Mouse (Mus musculus): ENCODE measurements around the gene Mrpl10. TPM values are rescaled to one million over a fixed set of nuclear protein-coding genes. Genes with fewer than 3 reads are reported as not detected.

Mrpl10 gene
- total RNA-seq, 4 experiments from 2014 or later = 129 to 161 (median 147) TPM

DNA sequence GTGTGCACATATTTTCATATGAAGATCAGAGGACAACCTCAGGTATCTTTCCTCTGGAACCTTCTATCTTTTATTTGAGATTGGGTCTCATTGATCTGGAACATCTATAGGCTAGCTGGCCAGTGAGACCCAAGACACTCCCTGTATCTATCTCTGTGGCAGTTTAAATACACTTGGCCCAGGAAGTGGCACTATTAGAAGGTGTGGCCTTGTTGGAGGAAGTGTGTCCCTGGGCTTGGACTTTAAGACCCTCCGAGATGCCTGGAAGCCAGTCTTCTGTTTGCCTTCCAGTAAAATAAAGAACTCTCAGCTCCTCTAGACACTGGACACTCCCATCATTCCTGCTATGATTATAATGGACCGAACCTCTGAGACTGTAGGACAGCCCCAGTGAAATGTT, 28.4 kb downstream of the Mrpl10 start:
- DNase-seq = no peak

- no peak for DNase-seq
Measured at GRCm38 (mm10) chr11:97071129-97071528, 29.8 kb downstream of the Mrpl10 start.

GRCm38 (mm10) chr11:97072533-97072932, 31.2 kb downstream of the Mrpl10 start:
- DNase-seq = no peak

GRCm38 (mm10) chr11:97074235-97074634, 32.9 kb downstream of the Mrpl10 start:
- no peak for DNase-seq

DNA sequence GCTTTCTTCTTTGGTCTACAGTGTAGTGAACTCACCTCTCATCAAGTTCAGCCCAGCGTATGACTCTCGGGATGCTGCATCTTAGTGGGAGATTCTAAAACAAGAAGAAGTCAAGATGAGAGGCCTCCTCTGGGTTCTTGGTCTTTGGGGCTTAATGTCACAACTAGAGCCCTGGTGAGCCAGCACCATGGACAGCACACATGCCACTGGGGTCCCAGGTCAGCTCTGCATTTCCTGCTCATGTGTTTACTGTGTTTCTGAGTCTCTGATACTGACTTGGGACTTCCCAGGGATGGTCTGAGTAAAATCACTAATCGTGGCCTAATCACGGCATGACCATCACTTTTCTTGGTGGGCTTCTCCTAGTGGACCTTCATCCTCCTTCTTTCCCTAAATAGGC, 37.4 kb downstream of the Mrpl10 start:
- DNase-seq = no peak

GRCm38 (mm10) chr11:97080291-97080690, 38.9 kb downstream of the Mrpl10 start:
- no peak for DNase-seq

DNA sequence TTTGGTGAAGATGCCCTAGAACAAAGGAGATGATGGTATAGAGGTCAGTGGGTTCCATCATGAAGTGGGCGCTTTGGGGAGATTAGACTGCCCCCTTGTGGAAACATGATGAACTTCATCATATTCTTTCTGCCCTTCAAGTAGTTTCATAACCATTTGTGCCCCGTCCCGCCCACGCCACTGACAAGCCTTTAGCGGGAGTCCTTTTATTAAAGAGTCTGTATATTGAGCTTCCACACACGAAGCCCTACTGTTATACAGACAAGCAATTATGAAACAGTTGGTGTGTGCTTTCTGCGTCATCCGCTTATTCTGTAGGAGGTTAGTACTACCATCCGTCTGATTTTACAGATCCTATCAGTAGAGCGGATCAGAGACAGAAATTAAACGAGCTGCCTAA, 41.6 kb downstream of the Mrpl10 start:
- no peak for DNase-seq

DNA sequence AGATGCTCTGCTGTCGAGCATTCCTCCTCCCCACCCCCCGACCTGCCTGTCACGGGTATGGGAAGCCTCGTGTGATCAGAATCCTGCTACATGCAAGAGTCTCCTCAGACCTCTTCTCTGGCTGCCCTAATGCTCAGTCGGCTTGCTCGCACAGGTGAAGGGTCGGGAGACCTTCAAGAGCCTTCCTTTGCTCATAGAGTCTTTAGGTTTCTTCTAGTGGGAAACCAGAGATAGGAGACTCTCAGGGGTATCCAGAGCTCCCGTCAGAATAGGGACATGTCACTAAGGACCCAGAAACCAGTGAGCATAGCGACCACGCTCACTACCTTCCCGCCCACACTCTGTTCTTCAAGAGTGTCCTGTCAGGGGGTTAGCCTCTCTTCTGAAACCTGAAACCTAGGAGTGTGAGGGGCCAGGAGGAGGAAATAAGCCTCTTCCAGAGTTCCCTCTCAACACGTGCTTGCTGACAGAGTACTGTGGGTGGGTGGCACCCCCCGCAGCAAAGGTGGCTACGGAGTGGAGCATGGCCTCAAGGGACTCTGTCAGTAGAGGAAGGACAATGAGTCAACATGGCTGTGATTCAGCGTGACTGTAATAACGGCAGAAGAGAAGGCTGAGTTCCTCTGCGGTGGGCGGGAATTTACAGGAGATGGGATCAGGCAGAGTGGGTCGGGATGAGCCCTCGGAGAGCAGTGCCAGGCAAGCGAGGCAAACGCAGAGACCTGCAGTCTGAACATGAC, 42.2 kb downstream of the Mrpl10 start:
- peak; percentile 40 for DNase-seq

DNA sequence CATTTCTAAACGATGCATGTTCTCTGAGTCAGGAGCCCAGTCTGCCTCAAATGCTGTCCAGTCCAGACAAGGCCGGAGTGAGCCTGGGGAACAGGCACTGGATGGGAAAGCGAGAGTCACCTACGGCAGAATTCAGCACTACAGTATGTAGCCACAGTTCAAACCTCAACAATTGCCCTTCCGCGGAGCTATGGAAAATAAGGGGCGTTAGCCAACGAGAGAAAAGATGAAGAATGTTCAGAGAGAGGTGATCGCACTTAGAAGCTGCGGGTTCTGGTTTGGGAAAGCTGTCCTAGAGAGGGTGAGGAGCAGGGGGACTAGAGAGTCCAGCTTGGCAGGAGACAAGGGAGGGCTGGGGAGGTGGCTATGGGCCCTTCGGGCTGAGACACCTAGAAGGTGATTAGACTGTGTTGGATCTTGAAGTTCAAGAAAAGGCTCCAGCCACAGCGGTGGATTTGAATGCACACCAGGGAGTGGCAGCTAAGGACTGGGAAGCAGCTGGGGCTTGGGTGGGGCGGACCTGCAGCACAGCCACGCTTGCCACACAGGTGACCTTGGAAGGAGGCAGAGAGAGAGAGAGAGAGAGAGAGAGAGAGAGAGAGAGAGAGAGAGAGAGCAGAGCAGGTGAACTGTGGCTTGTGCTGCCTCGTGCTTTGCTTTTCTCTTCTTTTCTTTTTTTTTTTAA, 43.6 kb downstream of the Mrpl10 start:
- DNase-seq = no peak

GRCm38 (mm10) chr11:97086365-97086764, 45.0 kb downstream of the Mrpl10 start:
- DNase-seq = no peak

GRCm38 (mm10) chr11:97094600-97094999, 53.2 kb downstream of the Mrpl10 start:
- no peak for DNase-seq

DNA sequence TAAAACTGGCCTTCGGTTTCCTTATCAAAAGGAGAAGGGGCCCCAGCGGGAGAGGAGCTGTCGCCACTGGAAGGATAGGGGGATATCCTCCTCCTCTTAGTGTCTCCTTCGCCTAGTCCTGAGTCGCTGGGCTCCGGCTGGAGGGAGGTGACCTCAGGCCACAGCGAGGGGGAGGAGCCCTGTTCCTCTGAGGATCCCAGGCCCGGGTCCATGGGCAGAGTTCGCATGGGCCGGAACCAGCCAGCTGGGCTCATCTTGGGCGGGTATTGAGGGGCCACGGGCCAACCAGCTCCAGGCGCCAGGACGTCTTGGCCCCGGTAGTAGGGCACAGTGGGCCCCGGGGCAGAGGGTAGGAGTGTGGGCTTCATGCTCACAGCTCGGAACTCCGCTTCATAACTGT, 57.4 kb downstream of the Mrpl10 start:
- no peak for DNase-seq

Small RNA genes within 50 kb of the gene (microRNA-seq; reads per million reads assigned to microRNA genes)
- 0.70 to 1.2 reads per million in 2 experiments for gene Mir8103

Other genes with a start within 250 kb of the Mrpl10 start
- gene Nfe2l1, start 211.6 kb upstream of the Mrpl10 start, total RNA-seq (2022) = 100 to 1,000 TPM; 460 to 743 (median 603) TPM
- 10 to 100 TPM; 60.6 to 73.0 (median 64.0) TPM for gene Copz2, start 191.7 kb upstream of the Mrpl10 start, total RNA-seq (2022)
- gene Cdk5rap3, start 125.1 kb upstream of the Mrpl10 start, total RNA-seq (2022) = 10 to 100 TPM; 55.2 to 82.1 (median 71.5) TPM
- gene Prr15l, start 113.5 kb upstream of the Mrpl10 start, total RNA-seq (2022) = under 1 TPM in 3 of 4 experiments, not detected in 1; 0.28 to 0.70 (median 0.32) TPM
- 10 to 100 TPM; 34.5 to 43.3 (median 39.4) TPM for gene Pnpo, start 97.6 kb upstream of the Mrpl10 start, total RNA-seq (2022)
- 10 to 100 TPM; 13.8 to 21.0 (median 16.4) TPM for gene Sp2, start 58.6 kb upstream of the Mrpl10 start, total RNA-seq (2022)
- under 1 TPM; 0.28 to 0.94 (median 0.61) TPM for gene Sp6, start 28.2 kb upstream of the Mrpl10 start, total RNA-seq (2022)
- 10 to 100 TPM; 19.4 to 40.6 (median 31.8) TPM for gene Scrn2, start 11.6 kb upstream of the Mrpl10 start, total RNA-seq (2022)
- 1 to 10 TPM; 1.1 to 1.5 (median 1.3) TPM for gene Lrrc46, start 153 bp upstream of the Mrpl10 start, total RNA-seq (2022)
- 10 to 100 TPM; 14.3 to 23.7 (median 18.1) TPM for gene Osbpl7, start 9.1 kb downstream of the Mrpl10 start, total RNA-seq (2022)
- under 1 TPM; 0.31 to 0.51 (median 0.48) TPM for gene Tbx21, start 73.8 kb downstream of the Mrpl10 start, total RNA-seq (2022)
- gene Tbkbp1, start 109.9 kb downstream of the Mrpl10 start, total RNA-seq (2022) = 10 to 100 TPM in 3 of 4 experiments, 1 to 10 TPM in 1; 9.5 to 13.8 (median 11.6) TPM
- 100 to 1,000 TPM; 115 to 133 (median 124) TPM for gene Kpnb1, start 146.3 kb downstream of the Mrpl10 start, total RNA-seq (2022)
- 100 to 1,000 TPM in 2 of 4 experiments, 10 to 100 TPM in 2; 79.8 to 128 (median 106) TPM for gene Npepps, start 239.1 kb downstream of the Mrpl10 start, total RNA-seq (2022)

Measured in adrenal gland, adult 8-10 months (tissue).